Mouse (Mus musculus): ENCODE data around the gene Ccni.

GRCm38 (mm10) chr5:93206109-93207005 is at the start of gene Ccni, which contains the start of gene 2010109A12Rik:
- TF ChIP-seq CTCF (IDR thresholded peaks at IDR 0.05; ENCODE audit: extremely low read depth, insufficient read length, insufficient replicate concordance, low read depth, low read length): no peak
- TF ChIP-seq POLR2A (IDR thresholded peaks at IDR 0.05; ENCODE audit: low read depth, low read length): peak; percentile 72
